In genomic region chr5:135489695-135490294, GRCm38 (mm10) we compare ENCODE assay signal across 8 mouse cellular contexts. TPM values are rescaled to one million over a fixed set of nuclear protein-coding genes. Genes with fewer than 3 reads are reported as not detected.
DNase-seq lines count a peak whose midpoint lies in the region; ATAC-seq and TF ChIP-seq lines count a peak whose summit lies in the region.

No protein-coding gene starts in this region.

- no peaks in the 10 kb centered on the region for H3K36me3 ChIP-seq in heart, embryonic 11.5 days (ENCODE audit: control insufficient read depth, insufficient read depth, low read length)
- H3K36me3 ChIP-seq in ES-E14 (ENCODE audit: control insufficient read depth, insufficient read depth, low read length, poor library complexity, severe bottlenecking) = peaks cover 4% of the 10 kb centered on the region; the same call in 1 of the 2 replicates
- H3K36me3 ChIP-seq in forebrain, postnatal 0 days (ENCODE audit: insufficient read depth) = no peaks in the 10 kb centered on the region
- no peaks in the 10 kb centered on the region for H3K36me3 ChIP-seq in liver, embryonic 16.5 days (ENCODE audit: control insufficient read depth, insufficient read depth)

- no peaks in the 10 kb centered on the region for H3K27me3 ChIP-seq in heart, embryonic 11.5 days (ENCODE audit: control insufficient read depth, insufficient read depth, low read length)
- no peaks in the 10 kb centered on the region for H3K27me3 ChIP-seq in forebrain, postnatal 0 days (ENCODE audit: insufficient read depth, low read length)
- peaks cover 25% of the 10 kb centered on the region for H3K27me3 ChIP-seq in liver, embryonic 16.5 days (ENCODE audit: control insufficient read depth, insufficient read depth, low read depth, low read length)

- peak overlapping the region; percentile 96 for H3K4me2 ChIP-seq in heart, embryonic 11.5 days
- peak overlapping the region; percentile 95 for H3K4me2 ChIP-seq in forebrain, postnatal 0 days (ENCODE audit: low read depth)
- H3K4me2 ChIP-seq in liver, embryonic 16.5 days (ENCODE audit: low read depth, low read length) = peak overlapping the region; percentile 72

- peak overlapping the region; percentile 72 for H3K4me3 ChIP-seq in heart, embryonic 11.5 days (ENCODE audit: low read depth, low read length)
- peak overlapping the region; percentile 76 to 97 for H3K4me3 ChIP-seq in ES-E14 (ENCODE audit: insufficient read depth in 1 of 2, low read depth in 1 of 2, low read length in 2 of 2, poor library complexity in 1 of 2, severe bottlenecking in 1 of 2)
- H3K4me3 ChIP-seq in forebrain, postnatal 0 days (ENCODE audit: low read depth, low read length) = peak overlapping the region; percentile 69
- peak overlapping the region; percentile 57 for H3K4me3 ChIP-seq in liver, embryonic 16.5 days (ENCODE audit: low read depth, low read length)

- DNase-seq in heart, adult 18-20 months = no peak
- no peak for DNase-seq in ES-E14 (ENCODE audit: low read depth, low spot score)
- DNase-seq in forebrain, postnatal 0 days = peak; percentile 75
- DNase-seq in urinary bladder, adult 18-20 months (ENCODE audit: low spot score in 2 of 2) = no peak
- DNase-seq in frontal cortex, postnatal 10 days (ENCODE audit: low spot score in 2 of 2) = no peak
- DNase-seq in kidney, postnatal 10 days = no peak

- ATAC-seq in heart, embryonic 11.5 days (replicated peaks; ENCODE audit: insufficient number of reproducible peaks, low FRiP score, low TSS enrichment) = no peak
- ATAC-seq in forebrain, postnatal 0 days = peak; percentile 70
- no peak for ATAC-seq in liver, embryonic 16.5 days (ENCODE audit: low read depth)

- TF ChIP-seq CTCF in forebrain, postnatal 0 days (IDR thresholded peaks at IDR 0.05; ENCODE audit: low read depth) = no peak

- peak overlapping the region; percentile 80 for H3K27ac ChIP-seq in heart, embryonic 11.5 days (ENCODE audit: low read depth, low read length)
- peak overlapping the region; percentile 79 for H3K27ac ChIP-seq in ES-E14 (ENCODE audit: insufficient read depth, low read depth, low read length, poor library complexity, severe bottlenecking)
- peak overlapping the region; percentile 84 for H3K27ac ChIP-seq in forebrain, postnatal 0 days (ENCODE audit: low read depth, low read length)
- no peak overlapping the region for H3K27ac ChIP-seq in liver, embryonic 16.5 days (ENCODE audit: low read length)

- H3K9ac ChIP-seq in heart, embryonic 11.5 days (ENCODE audit: low read depth, low read length) = peak overlapping the region; percentile 80
- H3K9ac ChIP-seq in ES-E14 (ENCODE audit: insufficient read depth, low read depth, low read length, poor library complexity, severe bottlenecking) = peak overlapping the region; percentile 75
- H3K9ac ChIP-seq in forebrain, postnatal 0 days = peak overlapping the region; percentile 75
- no peak overlapping the region for H3K9ac ChIP-seq in liver, embryonic 16.5 days (ENCODE audit: low read depth, low read length)

- H3K4me1 ChIP-seq in heart, embryonic 11.5 days (ENCODE audit: control insufficient read depth, insufficient read depth, low read length) = peaks cover 17% of the 10 kb centered on the region
- peaks cover 8 to 30% of the 10 kb centered on the region in 2 experiments for H3K4me1 ChIP-seq in ES-E14 (ENCODE audit: control insufficient read depth in 2 of 2, insufficient read depth in 2 of 2, low read length in 2 of 2, poor library complexity in 1 of 2)
- H3K4me1 ChIP-seq in forebrain, postnatal 0 days (ENCODE audit: insufficient read depth) = peaks cover 11% of the 10 kb centered on the region
- no peaks in the 10 kb centered on the region for H3K4me1 ChIP-seq in liver, embryonic 16.5 days (ENCODE audit: control insufficient read depth, low read depth, low read length)

- 7% methylated on average over 13 of the region's 14 CpGs for WGBS in heart, embryonic 11.5 days (ENCODE audit: insufficient replicate concordance)
- WGBS in forebrain, postnatal 0 days = 3% methylated on average over 14 of the region's 14 CpGs
- 23% methylated on average over 13 of the region's 14 CpGs for WGBS in liver, embryonic 16.5 days (ENCODE audit: insufficient replicate concordance)

- no peaks in the 10 kb centered on the region for H3K9me3 ChIP-seq in heart, embryonic 11.5 days (replicated peaks; ENCODE audit: control insufficient read depth, low read length)
- no peaks in the 10 kb centered on the region for H3K9me3 ChIP-seq in ES-E14 (ENCODE audit: control insufficient read depth, insufficient read depth, low read depth, low read length)
- H3K9me3 ChIP-seq in forebrain, postnatal 0 days (ENCODE audit: low read length) = no peaks in the 10 kb centered on the region
- no peaks in the 10 kb centered on the region for H3K9me3 ChIP-seq in liver, embryonic 16.5 days (replicated peaks; ENCODE audit: control insufficient read depth, low read length)

- in situ Hi-C loops in ES-E14 (cut with MboI; ENCODE audit: low sequenced_read_pairs in 2 of 2, unreplicated experiment in 2 of 2) = no loop called here

TF ChIP-seq in ES-E14, 5 proteins besides CTCF, POLR2A, EP300 and RAD21:
- TF ChIP-seq MAFK (IDR thresholded peaks at IDR 0.05; ENCODE audit: insufficient read depth, low read depth, low read length) (no peak), ZNF384 (IDR thresholded peaks at IDR 0.05; ENCODE audit: low read depth, low read length) (no peak), HCFC1 (IDR thresholded peaks at IDR 0.05; ENCODE audit: borderline replicate concordance, insufficient read depth, low read length) (no peak), ZC3H11A (IDR thresholded peaks at IDR 0.05; ENCODE audit: borderline replicate concordance, low read depth, low read length) (no peak), CHD2 (IDR thresholded peaks at IDR 0.05; ENCODE audit: low read depth, low read length) (no peak)

RNA-seq across cellular contexts. Expression of gene Hip1, which starts 55.1 kb away (rescaled TPM):
- 33.2 and 37.6 TPM in 2 replicates for polyA plus RNA-seq in heart, embryonic 11.5 days (2014; fragmentation: Nextera tagmentation; extraction: Ambion mirVana)
- total RNA-seq in heart, adult 18-20 months (2021) = 10 to 100 TPM; 19.9 to 24.4 TPM
- total RNA-seq in ES-E14 (2012; rRNA removed) = 42.9 and 55.5 TPM in 2 replicates
- 73.6 and 91.1 TPM in 2 replicates for total RNA-seq in forebrain, postnatal 0 days (2014; rRNA removed)
- polyA plus RNA-seq in forebrain, postnatal 0 days (2015; fragmentation: Nextera tagmentation; extraction: Ambion mirVana) = 12.9 and 22.5 TPM in 2 replicates
- 3.3 and 3.9 TPM in 2 replicates for polyA plus RNA-seq in liver, embryonic 16.5 days (2015; fragmentation: Nextera tagmentation; extraction: Ambion mirVana)
